Mouse (Mus musculus): ENCODE measurements at regions not wholly inside any gene's neighbourhood (a gene's known extent, or its start where the extent isn't known, plus 50 kb on each side); places are given as distances from the start of the nearest gene placed in this dataset.

DNA sequence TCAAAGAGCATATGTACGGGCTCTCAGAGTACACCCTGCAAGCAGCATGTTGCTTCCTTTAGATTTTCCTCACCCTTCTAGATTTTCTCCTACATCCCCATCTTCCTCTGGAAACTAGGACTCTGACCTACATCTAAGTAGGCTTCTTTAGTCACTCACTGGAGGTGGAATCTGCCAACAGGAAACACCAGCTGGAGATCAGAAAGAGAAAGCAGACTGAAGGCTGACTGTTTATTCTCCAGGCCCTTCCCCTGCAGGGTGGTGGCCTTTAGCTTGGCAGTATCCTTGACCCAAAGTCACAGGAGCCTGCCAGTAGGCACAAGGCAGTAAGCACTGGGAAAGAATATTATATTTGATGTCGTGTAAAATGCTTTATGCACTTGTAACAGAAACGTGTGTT lies 75.4 kb upstream of the Klf12 start:
- Histone ChIP-seq H3K36me3 (no peaks in the 10 kb centered on the region), H3K9ac (no peak overlapping the region), H3K9me3 (no peaks in the 10 kb centered on the region), H3K4me1 (replicated peaks) (no peaks in the 10 kb centered on the region), H3K4me3 (replicated peaks) (no peak overlapping the region), H3K27me3 (replicated peaks) (no peaks in the 10 kb centered on the region), H3K4me2 (replicated peaks) (no peak overlapping the region), H3K27ac (no peak overlapping the region)
- WGBS: 67% methylated on average over 3 of the region's 3 CpGs
- no peak for ATAC-seq

DNA sequence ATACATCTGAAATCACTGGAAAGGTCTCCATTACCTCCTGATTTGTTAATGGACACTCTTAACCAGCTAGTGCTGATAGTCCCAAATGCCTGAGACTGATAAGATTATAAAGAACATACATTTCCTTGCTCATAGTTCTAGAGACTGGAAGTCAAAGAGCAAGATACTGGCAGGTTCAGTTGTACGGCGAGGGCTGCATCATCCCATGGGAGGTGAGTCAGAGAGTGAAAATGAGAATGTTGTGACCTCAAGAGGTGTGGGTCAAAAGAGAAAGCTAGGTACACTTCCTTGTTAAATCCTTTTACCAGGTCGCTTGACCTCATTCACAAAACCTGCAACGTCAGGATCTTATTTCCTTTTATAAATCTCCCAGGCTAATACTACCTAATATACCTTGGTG lies 72.7 kb upstream of the Klf12 start:
- WGBS: 69% methylated on average over 4 of the region's 4 CpGs
- Histone ChIP-seq H3K36me3 (no peaks in the 10 kb centered on the region), H3K4me2 (replicated peaks) (no peak overlapping the region), H3K9ac (no peak overlapping the region), H3K4me1 (replicated peaks) (no peaks in the 10 kb centered on the region), H3K27me3 (replicated peaks) (no peaks in the 10 kb centered on the region), H3K9me3 (no peaks in the 10 kb centered on the region), H3K4me3 (replicated peaks) (no peak overlapping the region), H3K27ac (no peak overlapping the region)
- no peak for ATAC-seq

DNA sequence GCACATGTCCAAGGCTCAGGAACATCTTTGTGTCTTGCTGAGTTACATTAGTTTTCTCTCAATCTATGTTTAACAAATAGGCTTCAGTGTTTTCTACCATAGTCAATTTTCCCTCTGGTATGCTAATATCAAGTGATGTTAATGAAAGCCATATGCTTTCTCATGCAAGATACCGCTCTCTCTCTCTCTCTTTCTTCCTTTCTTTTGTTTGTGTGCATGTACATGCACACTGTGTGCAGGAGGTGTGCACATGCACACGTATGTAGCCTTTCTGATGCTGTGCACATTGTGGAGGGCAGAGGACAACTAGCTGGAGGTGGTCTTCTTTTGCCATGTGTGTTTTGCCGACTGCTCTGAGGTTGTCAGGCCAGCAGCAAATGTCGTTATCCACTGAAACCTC lies 69.0 kb upstream of the Klf12 start:
- Histone ChIP-seq H3K27ac (no peak overlapping the region), H3K9me3 (no peaks in the 10 kb centered on the region), H3K4me3 (replicated peaks) (no peak overlapping the region), H3K4me2 (replicated peaks) (no peak overlapping the region), H3K36me3 (no peaks in the 10 kb centered on the region), H3K9ac (no peak overlapping the region), H3K27me3 (replicated peaks) (no peaks in the 10 kb centered on the region), H3K4me1 (replicated peaks) (no peaks in the 10 kb centered on the region)
- ATAC-seq: 0 out of 2 replicates have a peak, but pooled peaks have one; percentile 23
- 73% methylated on average over 4 of the region's 4 CpGs for WGBS

DNA sequence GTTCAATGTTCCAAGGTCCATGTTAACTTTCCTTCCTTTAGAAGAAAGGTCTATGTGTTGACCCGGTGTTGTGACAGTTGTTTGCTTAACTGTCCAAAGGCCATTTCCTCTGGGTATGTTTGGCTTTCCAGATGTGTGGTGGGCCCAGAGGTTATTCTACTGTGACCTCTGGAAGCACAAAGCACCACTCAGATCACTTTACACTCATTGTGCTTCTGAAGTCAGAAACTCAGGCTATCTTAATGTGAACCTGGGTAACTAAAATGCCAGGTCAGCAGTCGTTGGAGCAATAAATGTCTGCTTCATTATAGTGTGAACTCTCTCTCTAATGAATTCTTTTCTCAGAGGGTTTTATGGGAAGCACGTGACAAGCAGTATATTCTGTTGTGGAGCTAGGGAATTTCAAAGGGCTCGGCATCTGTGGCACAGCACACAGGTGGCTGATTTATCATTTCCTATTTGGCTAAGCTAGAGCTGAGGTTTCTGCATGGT lies 68.5 kb upstream of the Klf12 start:
- Histone ChIP-seq H3K4me2 (replicated peaks) (no peak overlapping the region), H3K4me1 (replicated peaks) (no peaks in the 10 kb centered on the region), H3K9me3 (no peaks in the 10 kb centered on the region), H3K27me3 (replicated peaks) (no peaks in the 10 kb centered on the region), H3K27ac (no peak overlapping the region), H3K9ac (no peak overlapping the region), H3K36me3 (no peaks in the 10 kb centered on the region), H3K4me3 (replicated peaks) (no peak overlapping the region)
- ATAC-seq: peak; percentile 95
- WGBS: 11% methylated on average over 4 of the region's 4 CpGs

DNA sequence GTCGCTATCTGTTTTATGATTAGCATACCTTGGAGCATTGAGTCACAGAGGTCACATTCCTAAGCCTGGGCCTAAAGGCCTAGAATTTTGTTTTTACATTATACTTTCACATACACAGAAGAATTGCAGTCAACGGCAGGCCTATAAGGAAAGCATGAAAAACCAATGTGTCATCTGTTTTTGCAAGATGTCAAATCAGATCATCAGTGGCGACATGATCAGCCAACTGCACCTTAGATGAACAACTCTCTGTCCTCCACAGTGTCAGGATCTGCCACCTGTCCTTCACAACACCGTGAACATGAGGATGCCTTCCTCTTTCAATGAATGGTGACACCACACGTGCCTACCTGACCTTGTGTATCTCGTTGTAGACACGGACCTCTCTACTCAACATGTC lies 66.5 kb upstream of the Klf12 start:
- Histone ChIP-seq H3K27me3 (replicated peaks) (no peaks in the 10 kb centered on the region), H3K9me3 (no peaks in the 10 kb centered on the region), H3K27ac (no peak overlapping the region), H3K36me3 (no peaks in the 10 kb centered on the region), H3K4me3 (replicated peaks) (no peak overlapping the region), H3K4me1 (replicated peaks) (no peaks in the 10 kb centered on the region), H3K4me2 (replicated peaks) (no peak overlapping the region), H3K9ac (no peak overlapping the region)
- 92% methylated on average over 7 of the region's 7 CpGs for WGBS
- no peak for ATAC-seq

DNA sequence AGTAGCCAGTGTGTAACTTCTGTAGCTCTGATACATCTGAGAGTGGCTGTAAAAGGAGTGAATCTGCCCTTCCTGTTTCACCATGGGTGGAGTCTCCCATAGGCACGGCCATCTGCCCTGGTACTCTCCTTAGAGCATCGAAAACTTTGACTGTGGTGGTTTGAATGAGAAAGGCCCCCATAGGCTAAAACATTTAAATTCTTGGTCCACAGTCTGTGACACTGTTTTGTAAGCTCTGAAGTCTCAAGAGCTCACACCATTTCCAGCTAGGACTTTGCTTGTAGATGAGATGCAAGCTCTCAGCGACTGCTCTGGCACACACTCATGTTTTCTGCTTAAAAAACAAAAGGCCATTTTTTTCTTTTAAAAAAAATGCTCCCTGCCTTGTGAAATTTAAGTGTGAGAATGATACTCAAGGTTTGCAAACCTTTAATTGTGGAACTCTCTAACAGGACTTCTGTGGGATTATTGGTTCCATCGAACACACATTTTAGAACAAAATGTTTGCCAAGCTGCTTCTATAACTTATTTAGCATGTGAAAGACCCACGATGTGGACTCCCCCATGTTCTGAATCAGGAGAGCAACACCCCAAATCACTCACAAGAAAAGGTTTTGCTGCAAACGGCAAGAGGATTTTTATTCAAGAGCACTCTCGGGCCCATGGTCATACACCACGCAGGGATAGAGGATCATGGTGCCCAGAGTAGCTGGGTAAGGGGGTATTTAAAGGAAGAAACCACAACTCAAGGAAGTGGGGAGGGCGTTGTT lies 65.7 kb upstream of the Klf12 start:
- Histone ChIP-seq H3K27me3 (replicated peaks) (no peaks in the 10 kb centered on the region), H3K9ac (no peak overlapping the region), H3K4me1 (replicated peaks) (no peaks in the 10 kb centered on the region), H3K4me3 (replicated peaks) (no peak overlapping the region), H3K36me3 (no peaks in the 10 kb centered on the region), H3K27ac (no peak overlapping the region), H3K9me3 (no peaks in the 10 kb centered on the region), H3K4me2 (replicated peaks) (no peak overlapping the region)
- ATAC-seq: no peak
- WGBS: 89% methylated on average over 9 of the region's 9 CpGs

DNA sequence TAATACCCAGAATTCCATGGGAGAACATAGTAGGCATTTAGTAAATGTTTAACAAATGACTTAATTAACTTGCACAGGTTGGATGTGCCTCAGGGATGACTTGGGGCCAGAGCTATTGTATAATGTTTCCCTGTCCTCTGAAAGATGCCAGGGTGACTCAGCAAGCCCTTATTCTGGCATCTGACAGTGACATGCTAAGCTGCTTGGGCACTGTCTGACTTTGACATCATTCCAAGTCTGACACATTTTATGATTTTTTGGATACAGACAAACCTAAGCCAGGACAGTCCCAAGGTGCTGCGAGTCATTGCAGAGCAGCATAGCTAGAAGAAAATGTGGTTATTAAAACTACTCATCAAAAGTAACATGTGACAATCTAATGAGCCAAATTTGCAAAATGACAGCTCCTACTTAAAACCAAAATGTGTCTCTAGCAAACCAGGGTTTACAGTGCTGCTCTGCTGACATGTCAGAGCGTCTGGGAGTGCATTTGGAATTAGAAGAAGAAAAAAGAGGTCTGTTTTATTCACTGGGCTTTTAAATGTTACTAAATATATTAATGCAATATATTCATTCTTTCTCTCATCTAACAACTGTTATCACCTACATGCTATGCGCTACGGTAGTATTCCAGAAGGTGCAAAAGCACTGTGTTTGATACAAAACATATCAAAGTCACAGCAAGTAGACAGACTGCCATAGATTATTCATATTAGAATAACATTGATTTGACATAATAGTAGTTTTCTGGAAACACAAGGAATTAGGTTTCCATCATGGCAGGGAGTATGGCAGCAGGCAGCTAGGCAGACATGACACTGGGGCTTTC lies 64.1 kb upstream of the Klf12 start:
- Histone ChIP-seq H3K4me1 (replicated peaks) (no peaks in the 10 kb centered on the region), H3K27ac (no peak overlapping the region), H3K4me2 (replicated peaks) (no peak overlapping the region), H3K9me3 (no peaks in the 10 kb centered on the region), H3K9ac (no peak overlapping the region), H3K36me3 (no peaks in the 10 kb centered on the region), H3K4me3 (replicated peaks) (no peak overlapping the region), H3K27me3 (replicated peaks) (no peaks in the 10 kb centered on the region)
- 94% methylated on average over 4 of the region's 4 CpGs for WGBS
- no peak for ATAC-seq

DNA sequence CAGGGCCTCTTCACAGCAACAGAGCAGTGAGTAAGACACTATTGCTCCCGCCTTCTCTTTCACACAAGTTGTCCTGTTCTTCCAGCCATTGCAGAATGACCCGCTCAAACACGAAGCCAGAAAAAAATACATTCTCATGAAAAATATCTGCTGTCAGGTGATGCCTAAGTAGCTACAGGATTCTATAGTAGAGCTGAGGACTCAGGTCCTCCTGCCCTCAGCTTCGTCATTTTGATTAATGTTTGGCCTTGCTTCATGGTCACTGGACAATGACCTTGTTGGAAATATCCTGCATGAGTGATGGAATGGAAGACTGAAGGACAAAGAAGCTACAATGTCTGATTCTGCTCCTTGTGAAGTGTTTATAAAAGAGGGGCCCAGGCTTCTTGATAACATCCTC lies 52.4 kb upstream of the Klf12 start:
- Histone ChIP-seq H3K27me3 (replicated peaks) (no peaks in the 10 kb centered on the region), H3K4me2 (replicated peaks) (no peak overlapping the region), H3K4me1 (replicated peaks) (no peaks in the 10 kb centered on the region), H3K4me3 (replicated peaks) (no peak overlapping the region), H3K9me3 (no peaks in the 10 kb centered on the region), H3K9ac (no peak overlapping the region), H3K36me3 (no peaks in the 10 kb centered on the region), H3K27ac (no peak overlapping the region)
- no peak for ATAC-seq
- WGBS: 83% methylated on average over 4 of the region's 4 CpGs

Measured in intestine, embryonic 15.5 days (tissue).